Mouse (Mus musculus): ENCODE data around the gene Ank.

The Ank gene

GRCm38 (mm10) chr15:27497300-27497997 is 31.0 kb downstream of the Ank start:
- DNase-seq, result no peak

- no peak for DNase-seq
Measured at GRCm38 (mm10) chr15:27498078-27498477, 31.6 kb downstream of the Ank start.

- DNase-seq, result no peak
Measured at GRCm38 (mm10) chr15:27500390-27500789, 33.9 kb downstream of the Ank start.

- DNase-seq, result no peak
Measured at GRCm38 (mm10) chr15:27502338-27502737, 35.9 kb downstream of the Ank start.

- no peak for DNase-seq
Measured at GRCm38 (mm10) chr15:27503221-27503620, 36.7 kb downstream of the Ank start.

- DNase-seq, result no peak
Measured at GRCm38 (mm10) chr15:27503801-27504730, 37.6 kb downstream of the Ank start.

DNA sequence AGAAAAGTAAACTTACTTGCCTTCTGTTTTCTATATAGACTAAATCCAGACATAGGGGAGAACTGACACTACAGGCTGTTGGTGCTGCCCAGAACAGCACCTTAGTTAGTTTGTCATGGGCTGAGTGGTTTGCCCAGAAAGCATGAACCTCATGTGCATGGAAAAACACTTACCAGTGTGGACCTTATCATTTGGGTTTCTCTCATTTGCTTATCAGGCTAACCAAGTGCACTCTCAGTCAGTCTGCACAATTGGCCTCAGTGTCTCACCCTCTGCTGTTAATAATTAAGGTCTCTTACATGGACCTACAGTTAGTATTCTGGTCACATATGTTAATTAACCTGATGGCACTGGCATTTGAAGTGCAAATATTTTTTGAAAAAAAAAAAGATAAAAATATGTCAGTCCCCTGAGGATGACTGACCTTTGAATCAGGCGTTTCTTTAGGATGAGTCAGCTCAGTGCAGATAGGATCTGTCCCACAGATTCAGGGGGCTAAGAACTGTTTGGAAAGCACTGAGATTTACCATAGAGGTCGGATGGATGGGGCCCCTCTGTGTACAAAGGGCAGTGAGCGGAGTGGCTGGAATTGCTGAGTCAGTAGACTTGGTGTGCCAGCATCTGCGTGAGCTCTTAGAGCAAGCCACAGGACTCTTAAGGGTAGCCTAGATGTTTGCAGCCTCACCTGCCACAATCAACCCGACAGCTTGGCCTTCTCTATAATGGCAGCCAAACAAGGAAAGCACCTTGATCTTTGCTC is 39.8 kb downstream of the Ank start:
- no peak for DNase-seq

DNA sequence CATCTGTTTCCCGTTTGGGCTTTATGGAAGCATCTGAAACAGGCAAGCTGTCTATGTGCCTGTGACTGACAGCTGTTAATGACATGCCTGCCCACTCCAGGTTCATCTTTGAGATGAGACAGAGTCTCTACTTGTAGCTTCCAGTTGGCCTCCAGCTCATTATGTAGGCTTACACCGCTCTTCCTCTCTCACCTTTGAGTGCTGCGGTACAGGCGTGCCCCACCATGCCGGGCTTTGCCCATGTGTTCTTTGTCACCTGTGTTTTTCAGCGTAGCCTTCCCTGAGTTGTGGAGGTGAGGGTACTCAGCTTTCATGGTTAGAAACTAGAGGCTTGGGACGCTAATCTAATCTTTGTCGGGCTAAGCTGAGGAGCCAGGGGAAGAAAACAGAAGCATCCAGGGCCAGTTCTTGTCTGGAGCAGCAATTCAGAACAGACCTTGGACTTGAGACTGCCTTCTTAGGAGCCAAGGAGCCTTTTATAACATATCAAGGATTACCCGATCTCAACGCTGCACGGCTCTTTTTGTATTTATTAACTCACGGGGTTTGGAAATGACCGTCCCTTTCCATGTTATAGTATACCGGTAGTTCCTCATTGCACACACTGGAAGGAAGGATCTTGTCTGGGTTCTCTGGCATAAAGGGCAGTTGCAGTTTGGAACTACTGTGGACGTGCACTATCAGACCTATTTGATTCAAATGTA is 40.6 kb downstream of the Ank start:
- no peak for DNase-seq

- DNase-seq, result no peak
Measured at GRCm38 (mm10) chr15:27508169-27508568, 41.7 kb downstream of the Ank start.

DNA sequence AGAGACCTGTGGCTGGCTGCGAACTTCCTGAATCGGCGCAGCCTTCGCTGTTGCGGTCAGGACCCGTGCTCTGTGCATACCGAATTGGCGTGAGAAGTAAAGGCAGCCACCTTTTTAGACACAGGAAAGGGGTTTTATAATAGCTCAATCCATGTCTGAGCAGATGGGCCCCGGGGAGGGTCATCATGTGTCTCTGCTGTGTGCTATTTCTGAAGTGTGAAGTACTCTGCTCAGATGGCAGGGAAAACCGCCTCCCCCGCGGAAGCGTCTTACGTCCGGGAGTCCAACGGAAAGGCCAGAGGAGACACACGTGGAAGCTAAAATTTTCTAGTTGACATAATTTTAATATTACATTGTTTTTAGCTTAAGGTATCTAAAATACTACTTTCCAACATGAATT is 42.5 kb downstream of the Ank start:
- DNase-seq, result peak; percentile 75

DNA sequence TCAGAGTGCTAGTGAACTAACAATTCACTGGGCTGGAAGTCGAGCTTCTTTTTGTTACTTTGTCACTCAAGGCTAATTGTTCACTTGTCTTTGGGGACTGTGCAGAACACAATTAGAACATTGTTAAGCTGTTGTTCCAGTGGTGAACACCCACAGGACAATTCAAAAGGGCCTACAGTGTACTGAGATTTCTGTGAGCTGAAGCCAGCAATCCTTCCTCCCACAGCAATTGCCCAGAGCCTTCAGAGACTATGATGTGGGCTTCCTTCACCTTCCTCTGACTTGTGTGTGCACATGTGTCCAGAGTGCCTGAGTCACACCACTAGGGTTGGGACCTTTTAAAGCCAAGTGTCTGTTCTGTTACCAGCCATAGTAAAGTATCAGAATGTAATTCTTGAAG is 50.5 kb downstream of the Ank start:
- no peak for DNase-seq

DNA sequence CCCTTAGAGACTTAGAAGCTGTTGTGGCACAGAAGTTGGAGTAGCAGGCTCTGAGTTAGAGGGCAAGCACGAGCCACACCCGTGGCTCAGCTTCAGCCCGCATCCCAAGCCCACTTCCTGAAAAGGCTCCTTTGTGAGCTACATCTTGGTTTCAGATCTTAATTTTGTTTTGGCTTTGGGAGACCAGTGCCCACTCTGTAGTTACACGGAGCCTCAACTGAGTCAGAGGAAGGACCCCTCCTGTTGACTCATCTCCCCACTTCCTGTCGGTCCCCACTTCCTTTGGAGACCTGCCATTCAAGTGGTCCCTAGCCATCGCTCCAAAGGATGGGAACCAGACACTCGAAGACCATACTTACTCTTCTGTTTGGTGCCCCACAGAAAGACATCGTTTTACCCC is 51.5 kb downstream of the Ank start:
- DNase-seq, result no peak

GRCm38 (mm10) chr15:27519857-27520256 is 53.4 kb downstream of the Ank start:
- DNase-seq, result no peak

- no peak for DNase-seq
Measured at GRCm38 (mm10) chr15:27525233-27526005, 58.9 kb downstream of the Ank start.

GRCm38 (mm10) chr15:27528896-27529295 is 62.4 kb downstream of the Ank start:
- DNase-seq, result no peak

- no peak for DNase-seq
Measured at GRCm38 (mm10) chr15:27530023-27530422, 63.5 kb downstream of the Ank start.

DNA sequence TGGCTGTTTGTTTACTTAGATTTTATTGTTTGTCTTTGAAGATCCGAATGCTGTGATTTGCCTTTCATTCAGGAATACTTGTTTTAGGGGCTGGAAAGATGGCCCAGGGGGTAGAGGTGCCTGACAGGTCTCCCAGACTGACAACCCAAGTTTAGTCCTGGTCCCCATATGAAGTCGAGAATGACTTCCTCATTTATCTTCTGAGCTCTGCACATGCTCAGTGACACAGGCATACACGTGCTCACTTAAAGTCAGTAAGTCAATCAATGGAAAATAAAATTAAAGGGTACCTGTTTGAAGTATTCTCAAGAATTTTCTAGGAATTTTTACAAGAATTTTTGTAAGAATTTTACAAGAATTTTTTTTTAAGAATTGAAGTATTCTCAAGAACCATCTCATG is 66.6 kb downstream of the Ank start:
- no peak for DNase-seq

DNA sequence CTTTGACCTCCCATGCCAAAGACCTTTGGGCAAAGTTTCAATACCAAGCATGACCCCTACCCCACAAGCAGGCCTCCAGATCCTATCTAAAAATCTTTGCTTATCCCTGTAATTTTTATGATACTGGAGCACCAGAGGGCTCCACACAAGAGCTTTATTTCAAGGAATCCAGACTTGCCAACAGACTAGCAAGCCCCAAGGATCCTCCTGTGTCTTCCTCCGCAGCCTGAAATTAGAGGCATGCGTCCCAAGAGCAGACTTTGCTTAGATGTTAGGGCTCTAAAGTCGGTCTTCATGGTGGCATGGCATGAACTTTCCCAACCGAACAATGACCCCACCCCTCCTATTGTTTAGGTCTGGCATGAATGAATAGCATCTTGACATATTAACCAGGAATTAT is 69.2 kb downstream of the Ank start:
- DNase-seq, result no peak

DNA sequence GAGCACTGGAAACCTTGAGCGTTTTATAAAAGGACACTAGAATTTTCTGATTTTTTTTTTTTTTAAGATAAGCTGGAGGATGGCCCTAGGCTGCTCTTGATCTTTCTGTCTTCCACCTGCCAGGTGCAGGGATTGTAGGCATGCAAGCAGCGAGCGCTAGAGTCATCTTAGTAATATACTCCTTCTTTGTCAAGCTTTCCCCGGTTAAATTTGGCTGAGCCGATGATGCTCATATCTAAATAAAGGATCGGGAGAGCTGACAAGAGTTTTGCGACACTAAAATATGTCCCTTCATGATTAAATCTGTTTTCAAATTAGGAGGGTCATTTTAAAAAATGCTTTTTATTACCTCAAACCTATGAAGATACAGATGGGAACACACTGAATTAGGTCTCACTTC is 69.7 kb downstream of the Ank start:
- DNase-seq, result no peak

DNA sequence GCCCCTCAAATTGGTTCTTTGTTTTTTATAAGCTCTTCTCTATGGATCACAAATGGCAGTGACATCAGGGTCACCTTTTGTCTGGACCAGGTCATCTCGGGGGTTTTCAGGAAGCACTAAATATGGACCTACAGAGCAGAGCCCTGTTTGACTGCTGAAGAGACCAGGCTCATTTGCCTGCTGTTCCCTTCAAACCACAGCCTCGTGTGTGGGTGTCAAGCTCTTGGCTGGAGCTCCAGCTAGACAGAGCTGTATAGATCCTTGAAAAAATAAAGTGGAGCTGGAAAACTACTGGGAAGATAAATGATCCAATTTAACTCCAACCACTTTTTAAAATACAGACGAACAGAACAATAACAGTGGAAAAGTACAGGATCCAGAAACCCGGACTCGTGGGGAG is 70.3 kb downstream of the Ank start:
- no peak for DNase-seq

DNA sequence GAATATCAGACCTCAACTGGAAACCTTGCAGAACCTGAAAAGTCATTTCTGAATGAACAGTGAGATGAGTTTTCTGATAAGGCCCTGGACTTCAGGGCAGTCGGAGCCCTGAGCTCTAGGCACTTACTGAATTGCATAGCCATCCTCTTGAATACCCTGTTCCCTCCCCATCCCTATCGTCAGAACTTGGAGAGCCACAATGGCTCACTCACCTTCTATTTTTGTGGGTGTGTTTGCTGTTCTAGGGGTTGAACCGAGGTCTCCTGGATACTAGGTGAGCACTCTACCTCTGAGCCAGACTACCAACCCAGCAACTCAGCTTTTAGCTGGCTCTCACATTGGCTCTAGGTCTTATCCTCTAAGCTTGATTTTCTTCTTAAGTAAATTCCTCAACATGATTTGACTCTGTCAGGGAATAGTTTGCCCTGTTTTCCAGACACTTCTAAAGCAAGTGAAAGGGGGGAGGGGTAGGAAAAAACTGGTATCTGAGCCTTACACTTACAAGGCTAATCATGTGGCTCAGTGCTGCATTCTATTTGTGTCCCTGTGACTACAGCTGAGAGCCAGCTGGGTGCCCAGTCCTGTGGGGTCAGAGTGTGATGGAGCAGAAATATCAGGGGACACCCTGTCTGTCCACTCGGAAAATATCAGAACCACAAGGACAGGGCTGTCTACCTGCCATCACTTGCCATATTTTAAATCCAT is 71.2 kb downstream of the Ank start:
- no peak for DNase-seq
